Comparison of ENCODE assay signal across 8 mouse cellular contexts in the genomic region with DNA sequence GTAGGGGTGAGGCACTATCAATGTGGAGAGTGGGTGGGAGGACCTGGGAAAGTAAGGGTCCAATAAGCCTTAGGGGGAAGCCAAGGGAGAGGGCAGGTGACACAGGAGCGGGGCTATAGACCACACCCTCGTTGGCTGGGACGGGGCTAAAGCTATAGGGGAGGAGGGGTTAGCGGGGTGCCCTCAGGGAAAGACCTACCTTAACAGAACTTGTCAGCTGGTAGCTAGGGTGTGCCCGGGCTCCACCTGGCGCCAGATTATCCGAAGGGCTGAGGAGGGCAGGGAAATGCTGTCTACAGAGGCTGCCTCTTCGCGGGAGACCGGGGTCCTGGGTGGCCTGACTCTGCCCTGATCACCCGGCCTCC. TPM values are rescaled to one million over a fixed set of nuclear protein-coding genes. Genes with fewer than 3 reads are reported as not detected.
DNase-seq lines count a peak whose midpoint lies in the region; ATAC-seq and TF ChIP-seq lines count a peak whose summit lies in the region.

No protein-coding gene starts in this region.

- H3K4me2 ChIP-seq in liver, embryonic 12.5 days = peak overlapping the region; percentile 61
- H3K4me2 ChIP-seq in liver, postnatal 0 days (ENCODE audit: low read depth, low read length) = no peak overlapping the region
- H3K4me2 ChIP-seq in intestine, embryonic 15.5 days (replicated peaks) = peak overlapping the region; percentile 77

- peak; percentile 11 for DNase-seq in embryo, embryonic 11 days
- DNase-seq in embryo, embryonic 10 days (ENCODE audit: low spot score) = no peak
- no peak for DNase-seq in liver, postnatal 0 days
- DNase-seq in spleen, adult 12 weeks (ENCODE audit: low spot score) = no peak
- DNase-seq in gastrocnemius, adult 18-20 months (ENCODE audit: low spot score) = no peak

- TF ChIP-seq POLR2A in small intestine, adult 2 months (IDR thresholded peaks at IDR 0.05; ENCODE audit: low read depth, low read length) = no peak

- H3K4me3 ChIP-seq in liver, embryonic 12.5 days = no peak overlapping the region
- H3K4me3 ChIP-seq in liver, postnatal 0 days (ENCODE audit: low read depth, low read length) = no peak overlapping the region
- peak overlapping the region; percentile 42; the same call in 1 of the 2 replicates for H3K4me3 ChIP-seq in intestine, embryonic 15.5 days (replicated peaks)
- H3K4me3 ChIP-seq in small intestine, adult 2 months (ENCODE audit: low read depth, low read length) = 0 out of 2 replicates have a peak overlapping the region, but pooled peaks have one; percentile 50

- no peaks in the 10 kb centered on the region for H3K36me3 ChIP-seq in liver, embryonic 12.5 days
- no peaks in the 10 kb centered on the region for H3K36me3 ChIP-seq in liver, postnatal 0 days (replicated peaks; ENCODE audit: insufficient read depth, low read length)
- 0 out of 2 replicates have a peak, but pooled peaks cover 4% of the 10 kb centered on the region for H3K36me3 ChIP-seq in intestine, embryonic 15.5 days
- H3K36me3 ChIP-seq in small intestine, adult 2 months (ENCODE audit: control insufficient read depth, insufficient read depth, low read length) = peaks cover 25% of the 10 kb centered on the region

- peaks cover 17% of the 10 kb centered on the region for H3K4me1 ChIP-seq in liver, embryonic 12.5 days
- peaks cover 3% of the 10 kb centered on the region for H3K4me1 ChIP-seq in liver, postnatal 0 days (ENCODE audit: insufficient read depth)
- peaks cover 46% of the 10 kb centered on the region for H3K4me1 ChIP-seq in intestine, embryonic 15.5 days (replicated peaks)
- peaks cover 16% of the 10 kb centered on the region for H3K4me1 ChIP-seq in small intestine, adult 2 months (ENCODE audit: control insufficient read depth, insufficient read depth, insufficient read length, low read length)

- H3K27ac ChIP-seq in liver, embryonic 12.5 days = no peak overlapping the region
- no peak overlapping the region for H3K27ac ChIP-seq in liver, postnatal 0 days (ENCODE audit: low read depth)
- no peak overlapping the region for H3K27ac ChIP-seq in intestine, embryonic 15.5 days
- H3K27ac ChIP-seq in small intestine, adult 2 months (ENCODE audit: insufficient read depth, low read depth, low read length) = no peak overlapping the region

- 9% methylated on average over 11 of the region's 11 CpGs for WGBS in liver, embryonic 12.5 days (ENCODE audit: insufficient replicate concordance)
- 15% methylated on average over 11 of the region's 11 CpGs for WGBS in liver, postnatal 0 days (ENCODE audit: insufficient replicate concordance)
- WGBS in intestine, embryonic 15.5 days = 12% methylated on average over 11 of the region's 11 CpGs
- 14% methylated on average over 11 of the region's 11 CpGs for WGBS in small intestine, adult 2 months

- no peaks in the 10 kb centered on the region for H3K9me3 ChIP-seq in liver, embryonic 12.5 days (replicated peaks)
- no peaks in the 10 kb centered on the region for H3K9me3 ChIP-seq in liver, postnatal 0 days (ENCODE audit: low read length)
- no peaks in the 10 kb centered on the region for H3K9me3 ChIP-seq in intestine, embryonic 15.5 days

- peaks cover 82% of the 10 kb centered on the region for H3K27me3 ChIP-seq in liver, embryonic 12.5 days (replicated peaks)
- peaks cover 49% of the 10 kb centered on the region for H3K27me3 ChIP-seq in liver, postnatal 0 days (ENCODE audit: insufficient read depth, low read length)
- peaks cover 22% of the 10 kb centered on the region for H3K27me3 ChIP-seq in intestine, embryonic 15.5 days (replicated peaks)
- no peaks in the 10 kb centered on the region for H3K27me3 ChIP-seq in small intestine, adult 2 months (ENCODE audit: control insufficient read depth, insufficient read depth, low read length)

- peak; percentile 18; the same call in 1 of the 2 replicates for ATAC-seq in liver, embryonic 12.5 days
- no peak for ATAC-seq in liver, postnatal 0 days
- peak; percentile 37 for ATAC-seq in intestine, embryonic 15.5 days

- TF ChIP-seq EP300 in liver, postnatal 0 days (IDR thresholded peaks at IDR 0.05; ENCODE audit: low read depth) = no peak

- H3K9ac ChIP-seq in liver, embryonic 12.5 days = no peak overlapping the region
- H3K9ac ChIP-seq in liver, postnatal 0 days (replicated peaks) = no peak overlapping the region
- H3K9ac ChIP-seq in intestine, embryonic 15.5 days = no peak overlapping the region

- TF ChIP-seq CTCF in liver, postnatal 0 days (IDR thresholded peaks at IDR 0.05; ENCODE audit: low read depth) = no peak
- no peak for TF ChIP-seq CTCF in small intestine, adult 2 months (IDR thresholded peaks at IDR 0.05; ENCODE audit: extremely low read depth, insufficient read length, insufficient replicate concordance, low read depth, low read length)

RNA-seq across cellular contexts. Expression of a gene that starts 9.3 kb away (rescaled TPM):
- 1.9 and 2.4 TPM in 2 replicates for polyA plus RNA-seq in liver, embryonic 12.5 days (2016; fragmentation: Nextera tagmentation; extraction: Ambion mirVana)
- 3.0 and 4.2 TPM in 2 replicates for polyA plus RNA-seq in liver, postnatal 0 days (2015; fragmentation: Nextera tagmentation; extraction: Ambion mirVana)
- polyA plus RNA-seq in intestine, embryonic 15.5 days (2015; fragmentation: Nextera tagmentation; extraction: Ambion mirVana) = 16.3 and 17.8 TPM in 2 replicates
- polyA plus RNA-seq in small intestine, adult 2 months (2012; rRNA removed) = 29.3 and 48.8 TPM in 2 replicates
- total RNA-seq in gastrocnemius, adult 18-20 months (2021) = under 1 TPM; 0.32 to 0.33 TPM

RNA-seq across cellular contexts. Expression of a gene that starts 34.8 kb away (rescaled TPM):
- 3.3 and 3.5 TPM in 2 replicates for polyA plus RNA-seq in liver, embryonic 12.5 days (2016; fragmentation: Nextera tagmentation; extraction: Ambion mirVana)
- polyA plus RNA-seq in liver, postnatal 0 days (2015; fragmentation: Nextera tagmentation; extraction: Ambion mirVana) = 0.43 and 0.79 TPM in 2 replicates
- polyA plus RNA-seq in intestine, embryonic 15.5 days (2015; fragmentation: Nextera tagmentation; extraction: Ambion mirVana) = 3.9 and 5.1 TPM in 2 replicates
- polyA plus RNA-seq in small intestine, adult 2 months (2012; rRNA removed) = 0.51 and 0.81 TPM in 2 replicates
- total RNA-seq in gastrocnemius, adult 18-20 months (2021) = under 1 TPM in 1 of 2 experiments, not detected in 1; 0.31 TPM

RNA-seq across cellular contexts. Expression of a gene that starts 52.4 kb away (rescaled TPM):
- 2.1 TPM in 2 replicates for polyA plus RNA-seq in liver, embryonic 12.5 days (2016; fragmentation: Nextera tagmentation; extraction: Ambion mirVana)
- 1.5 and 2.4 TPM in 2 replicates for polyA plus RNA-seq in liver, postnatal 0 days (2015; fragmentation: Nextera tagmentation; extraction: Ambion mirVana)
- polyA plus RNA-seq in intestine, embryonic 15.5 days (2015; fragmentation: Nextera tagmentation; extraction: Ambion mirVana) = 6.7 and 7.2 TPM in 2 replicates
- polyA plus RNA-seq in small intestine, adult 2 months (2012; rRNA removed) = 28.3 and 86.3 TPM in 2 replicates
- total RNA-seq in gastrocnemius, adult 18-20 months (2021) = 1 to 10 TPM; 1.6 to 2.9 TPM

Comparison
In these comparisons a context has a peak if more than half of its experiments do, and no peak if none do; other contexts are left out.
1. H3K4me3 ChIP-seq: peak in intestine, embryonic 15.5 days (single experiment) and small intestine, adult 2 months (single experiment); none in liver, embryonic 12.5 days (single experiment) and liver, postnatal 0 days (single experiment).